Mouse (Mus musculus) testis, postnatal 14 days (tissue): ENCODE measurements at regions not wholly inside any gene's neighbourhood (a gene's known extent, or its start where the extent isn't known, plus 50 kb on each side); places are given as distances from the start of the nearest gene placed in this dataset.

ENCODE experiments used
- DNase-seq: peaks from one replicate; pipeline ENCODE4 v3.0.0; 2021; ENCODE audit warnings: low spot score

- DNase-seq, result no peak
Measured at GRCm38 (mm10) chr9:84295891-84296290, 370.9 kb downstream of the Bckdhb start.

GRCm38 (mm10) chr9:84296456-84296855 lies 371.5 kb downstream of the Bckdhb start:
- no peak for DNase-seq

- DNase-seq, result no peak
Measured at GRCm38 (mm10) chr9:84304398-84304797, 379.5 kb downstream of the Bckdhb start.

GRCm38 (mm10) chr9:84318811-84319210 lies 393.9 kb downstream of the Bckdhb start:
- DNase-seq, result no peak

- DNase-seq, result no peak
Measured at GRCm38 (mm10) chr9:84319338-84319737, 394.4 kb downstream of the Bckdhb start.

GRCm38 (mm10) chr9:84323145-84323544 lies 398.2 kb downstream of the Bckdhb start:
- no peak for DNase-seq

- DNase-seq, result no peak
Measured at GRCm38 (mm10) chr9:84331083-84331602, 406.2 kb downstream of the Bckdhb start.

- peak; percentile 13 for DNase-seq
Measured at GRCm38 (mm10) chr9:84343435-84344095, 418.6 kb downstream of the Bckdhb start.

- DNase-seq, result no peak
Measured at GRCm38 (mm10) chr9:84350223-84350622, 425.3 kb downstream of the Bckdhb start.

- DNase-seq, result no peak
Measured at GRCm38 (mm10) chr9:84354409-84354808, 429.5 kb downstream of the Bckdhb start.

GRCm38 (mm10) chr9:84356167-84356566 lies 431.2 kb downstream of the Bckdhb start:
- no peak for DNase-seq

GRCm38 (mm10) chr9:84359879-84360278 lies 434.9 kb downstream of the Bckdhb start:
- DNase-seq, result no peak

GRCm38 (mm10) chr9:84360484-84360883 lies 435.5 kb downstream of the Bckdhb start:
- DNase-seq, result no peak

- DNase-seq, result no peak
Measured at GRCm38 (mm10) chr9:84363478-84363877, 438.5 kb downstream of the Bckdhb start.

- DNase-seq, result no peak
Measured at GRCm38 (mm10) chr9:84369200-84369599, 444.3 kb downstream of the Bckdhb start.

GRCm38 (mm10) chr9:84370260-84370659 lies 445.3 kb downstream of the Bckdhb start:
- DNase-seq, result no peak

GRCm38 (mm10) chr9:84375746-84376145 lies 450.8 kb downstream of the Bckdhb start:
- DNase-seq, result no peak

- no peak for DNase-seq
Measured at GRCm38 (mm10) chr9:84376621-84377020, 451.7 kb downstream of the Bckdhb start.

- DNase-seq, result no peak
Measured at GRCm38 (mm10) chr9:84381942-84382341, 457.0 kb downstream of the Bckdhb start.

- no peak for DNase-seq
Measured at GRCm38 (mm10) chr9:84389831-84390230, 464.9 kb downstream of the Bckdhb start.

GRCm38 (mm10) chr9:84394536-84395314 lies 469.8 kb downstream of the Bckdhb start:
- DNase-seq, result no peak

- DNase-seq, result no peak
Measured at GRCm38 (mm10) chr9:84399481-84399880, 474.5 kb downstream of the Bckdhb start.
